Mouse (Mus musculus): ENCODE results near the gene Casp8. TPM values are rescaled to one million over a fixed set of nuclear protein-coding genes. Genes with fewer than 3 reads are reported as not detected.

Casp8 gene
- polyA plus RNA-seq, 1 experiment from 2014 or later = 33.4 TPM

Other genes starting within 250 kb of the Casp8 start
- gene Fam126b, start 209.1 kb upstream of the Casp8 start, polyA plus RNA-seq (2015; fragmentation: Nextera tagmentation; extraction: Ambion mirVana) = 6.6 and 7.8 TPM in 2 replicates
- gene Ndufb3, start 209.0 kb upstream of the Casp8 start, polyA plus RNA-seq (2015; fragmentation: Nextera tagmentation; extraction: Ambion mirVana) = 162 and 163 TPM in 2 replicates
- 0.11 and 0.21 TPM in 2 replicates for gene Als2cr12, start 99.4 kb upstream of the Casp8 start, polyA plus RNA-seq (2015; fragmentation: Nextera tagmentation; extraction: Ambion mirVana)
- 62.1 and 62.2 TPM in 2 replicates for gene Cflar, start 83.9 kb upstream of the Casp8 start, polyA plus RNA-seq (2015; fragmentation: Nextera tagmentation; extraction: Ambion mirVana)
- gene Trak2, start 178.1 kb downstream of the Casp8 start, polyA plus RNA-seq (2015; fragmentation: Nextera tagmentation; extraction: Ambion mirVana) = 10.1 and 12.3 TPM in 2 replicates
- gene Stradb, start 178.1 kb downstream of the Casp8 start, polyA plus RNA-seq (2015; fragmentation: Nextera tagmentation; extraction: Ambion mirVana) = 19.8 and 21.6 TPM in 2 replicates

Measured in lung, postnatal 0 days (tissue).